Mouse (Mus musculus): ENCODE data around the gene 1700021F07Rik. TPM values are rescaled to one million over a fixed set of nuclear protein-coding genes. Genes with fewer than 3 reads are reported as not detected.
A peak's percentile ranks its signal among the peaks of the same experiment; 100 is the strongest.

1700021F07Rik gene
- total RNA-seq (2021): not detected

DNA sequence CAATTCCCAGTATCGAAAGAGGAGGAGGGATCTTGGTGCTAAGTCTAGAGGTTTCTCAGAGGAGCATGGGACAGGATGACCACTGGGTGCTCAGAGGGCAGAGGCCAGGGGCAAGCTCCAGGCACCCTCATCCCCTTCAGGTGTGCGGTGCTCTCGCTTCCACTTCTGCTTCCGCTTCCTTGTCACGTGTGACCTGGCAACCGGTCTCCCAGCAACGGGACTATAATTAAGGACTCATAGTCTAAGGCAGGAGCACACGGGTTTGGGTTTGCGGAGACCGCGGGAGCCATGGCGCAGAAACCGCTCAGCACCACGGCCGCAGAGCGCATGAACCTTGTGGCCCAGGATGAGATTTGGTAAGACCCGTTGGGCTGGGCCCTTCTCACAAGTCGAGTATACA, at the start of gene 1700021F07Rik:
TSS of gene 1700021F07Rik (plus strand) at position 211 of the 400 bp plus-strand sequence.
- no peak for DNase-seq (ENCODE audit: extremely low spot score in 1 of 2, low spot score in 1 of 2)

DNA sequence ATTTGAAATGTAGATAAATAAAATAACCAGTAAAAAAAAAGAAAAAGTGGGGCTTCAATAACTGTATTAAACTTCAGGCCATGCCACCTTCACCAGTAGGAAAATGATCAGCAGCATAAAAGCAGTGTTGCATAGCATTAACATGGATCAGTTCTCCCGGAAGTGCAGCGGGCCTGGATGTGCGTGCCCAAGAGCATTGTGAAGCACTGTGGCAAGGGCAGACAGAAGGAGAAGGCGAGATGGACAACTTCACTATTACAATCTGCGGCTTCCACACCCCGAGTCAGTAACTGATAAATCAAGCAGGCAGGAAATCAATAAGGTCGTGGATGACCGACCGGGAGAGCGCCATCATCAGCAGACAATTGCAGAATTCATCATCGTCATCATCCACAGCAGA, 49.2 kb upstream of the 1700021F07Rik start:
- DNase-seq (ENCODE audit: extremely low spot score in 1 of 2, low spot score in 1 of 2): no peak

- no peak for DNase-seq (ENCODE audit: extremely low spot score in 1 of 2, low spot score in 1 of 2)
Observed at GRCm38 (mm10) chr2:173479050-173479449, 43.3 kb upstream of the 1700021F07Rik start.

GRCm38 (mm10) chr2:173484486-173484885, 37.9 kb upstream of the 1700021F07Rik start:
- no peak for DNase-seq (ENCODE audit: extremely low spot score in 1 of 2, low spot score in 1 of 2)

DNA sequence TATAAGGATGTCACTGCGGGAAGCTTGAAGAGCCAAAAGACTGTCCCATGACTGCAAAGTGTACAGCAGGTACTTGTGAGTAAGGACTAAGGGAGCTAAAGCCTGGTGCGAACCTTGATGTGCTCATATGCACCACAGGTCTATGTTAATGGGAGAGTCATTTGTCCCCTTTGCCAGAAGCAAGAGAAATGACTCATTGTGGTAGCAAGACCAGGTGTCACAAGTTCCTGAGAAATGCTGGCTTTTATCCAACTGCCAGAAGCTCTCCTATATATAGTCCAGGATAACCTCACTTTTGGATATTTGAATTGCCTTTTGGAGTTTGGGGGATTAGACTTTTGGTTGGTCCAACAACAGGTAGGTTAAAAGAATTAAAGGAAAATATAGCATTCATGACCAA, 22.8 kb upstream of the 1700021F07Rik start:
- DNase-seq (ENCODE audit: extremely low spot score in 1 of 2, low spot score in 1 of 2): no peak

DNA sequence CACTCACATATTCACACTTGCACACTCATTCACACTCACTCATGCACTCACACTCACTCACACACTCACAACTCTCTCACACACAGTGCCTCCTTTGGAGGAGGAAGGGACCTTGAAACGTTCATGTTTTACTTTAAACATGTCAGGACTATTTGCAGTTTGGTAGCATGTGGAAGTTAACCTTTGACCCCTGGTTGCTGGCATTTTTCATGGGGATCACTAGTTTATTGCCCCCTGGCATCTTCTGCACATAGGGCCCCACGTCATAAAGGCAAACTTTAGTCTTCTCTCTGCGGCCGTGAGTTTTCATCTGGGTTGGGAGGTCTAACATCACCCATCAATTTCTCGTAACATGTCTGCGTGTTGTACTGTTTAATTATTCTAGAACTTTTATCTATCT, 8.4 kb upstream of the 1700021F07Rik start:
- no peak for DNase-seq (ENCODE audit: extremely low spot score in 1 of 2, low spot score in 1 of 2)

DNA sequence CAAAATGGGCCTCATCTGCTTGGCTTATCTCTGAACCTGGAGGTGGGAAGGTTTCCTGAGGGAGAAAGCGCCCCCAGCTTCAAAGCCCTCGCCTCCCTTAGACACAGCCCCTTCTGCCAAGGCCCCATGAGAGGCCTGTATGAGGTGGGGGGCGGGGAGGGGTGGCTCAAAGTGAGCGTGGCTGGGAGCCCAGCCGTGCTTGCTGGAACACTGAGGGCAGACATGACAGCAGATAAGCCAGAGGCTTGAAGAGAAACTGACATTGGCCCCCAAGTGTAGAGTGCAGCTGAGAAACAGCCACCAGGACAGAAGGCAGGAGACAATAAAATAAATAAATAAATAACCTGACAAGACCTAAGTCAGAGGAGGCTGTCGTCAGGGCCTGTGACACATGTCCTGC, 7.2 kb upstream of the 1700021F07Rik start:
- DNase-seq (ENCODE audit: extremely low spot score in 1 of 2, low spot score in 1 of 2): no peak

DNA sequence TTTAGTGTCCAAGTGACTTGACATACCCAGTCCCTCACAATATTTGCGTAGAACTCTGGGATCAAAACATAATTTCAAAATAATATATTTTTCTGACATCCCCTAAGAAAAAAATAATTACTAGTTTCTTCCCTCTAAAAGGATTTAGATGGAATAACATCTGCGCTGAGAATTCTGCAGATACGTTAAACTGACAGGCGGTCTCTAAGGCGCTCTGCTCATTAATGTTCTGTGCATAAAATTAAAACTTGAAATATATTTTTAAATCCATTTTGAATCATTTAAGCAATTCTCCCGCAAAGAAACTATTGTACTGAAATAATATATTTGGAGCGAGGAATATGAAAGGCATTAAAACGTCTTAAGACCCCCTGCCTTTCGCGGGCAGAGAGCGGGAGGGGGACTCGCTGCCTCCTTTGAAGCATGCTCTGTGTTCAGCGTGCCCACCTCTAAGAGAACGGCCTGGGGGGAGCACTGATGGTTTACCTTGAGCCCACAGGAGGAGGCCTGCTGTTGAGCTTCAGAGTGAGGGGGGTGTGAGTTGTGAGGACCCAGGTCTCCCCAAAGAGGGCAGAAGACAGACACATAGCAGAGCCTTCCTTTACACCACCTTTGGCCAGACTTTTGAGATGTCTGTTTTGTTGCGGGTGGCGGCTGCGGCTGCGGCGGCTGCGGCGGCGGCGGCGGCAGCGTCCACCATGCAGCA, 6.1 kb upstream of the 1700021F07Rik start:
- no peak for DNase-seq (ENCODE audit: extremely low spot score in 1 of 2, low spot score in 1 of 2)

GRCm38 (mm10) chr2:173528493-173528892, 6.1 kb downstream of the 1700021F07Rik start:
- no peak for DNase-seq (ENCODE audit: extremely low spot score in 1 of 2, low spot score in 1 of 2)

DNA sequence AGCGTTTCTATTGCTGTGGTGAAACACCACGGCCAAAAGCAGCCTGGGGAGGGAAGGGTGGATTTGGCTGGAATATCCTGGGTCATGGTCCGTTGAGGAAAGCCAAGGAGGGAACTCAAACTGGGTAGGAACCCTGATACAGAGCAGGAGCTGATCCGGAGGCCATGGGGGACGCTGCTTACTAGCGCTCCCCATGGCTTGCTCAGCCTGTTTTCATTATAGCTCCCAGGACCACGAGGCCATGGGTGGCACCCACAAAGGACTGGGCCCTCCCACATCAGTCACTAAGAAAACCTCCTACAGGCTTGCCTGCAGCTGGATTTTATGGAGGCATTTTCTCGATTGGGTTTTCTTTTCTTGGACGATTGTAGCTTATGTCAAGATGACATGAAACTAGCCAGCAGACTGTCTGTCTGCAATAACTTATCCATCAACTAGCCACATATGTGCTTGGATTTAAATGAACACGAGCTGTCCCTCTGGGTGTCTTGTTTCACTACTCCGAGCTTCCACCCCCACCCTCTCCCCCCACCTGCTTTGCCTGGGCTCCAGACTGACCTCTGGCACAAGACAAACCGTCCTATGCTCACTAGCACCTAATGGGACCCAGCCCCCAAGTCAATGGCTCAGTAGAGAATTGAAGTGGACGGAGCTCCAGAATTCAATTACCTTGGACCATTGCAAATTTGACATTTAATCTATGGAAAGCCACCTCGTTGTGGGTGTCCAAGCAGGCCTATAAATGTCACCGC, 10.5 kb downstream of the 1700021F07Rik start:
- no peak for DNase-seq (ENCODE audit: extremely low spot score in 1 of 2, low spot score in 1 of 2)

- DNase-seq (ENCODE audit: extremely low spot score in 1 of 2, low spot score in 1 of 2): no peak
Observed at GRCm38 (mm10) chr2:173534581-173534980, 12.2 kb downstream of the 1700021F07Rik start.

- no peak for DNase-seq (ENCODE audit: extremely low spot score in 1 of 2, low spot score in 1 of 2)
Observed at GRCm38 (mm10) chr2:173535390-173535789, 13.0 kb downstream of the 1700021F07Rik start.

DNA sequence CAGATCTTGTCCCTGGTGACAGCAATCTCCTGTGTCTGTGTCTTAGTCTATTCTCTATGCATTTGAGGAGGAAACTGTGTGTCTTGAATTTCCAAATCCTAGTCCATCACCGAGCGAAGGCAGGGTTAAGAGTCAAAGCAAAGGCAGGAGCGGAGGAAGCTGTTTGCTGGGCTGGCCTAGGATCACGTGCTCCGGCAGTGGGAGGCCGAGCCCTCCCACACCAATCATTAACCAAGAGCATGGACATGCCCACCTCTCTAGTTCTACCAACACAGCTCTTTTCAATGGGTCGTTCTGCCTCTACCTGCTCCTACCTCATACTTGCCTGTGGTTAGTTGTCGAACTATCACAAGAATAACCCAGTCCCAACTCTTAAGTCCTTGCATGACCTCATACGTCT, 13.5 kb downstream of the 1700021F07Rik start:
- no peak for DNase-seq (ENCODE audit: extremely low spot score in 1 of 2, low spot score in 1 of 2)

- DNase-seq (ENCODE audit: extremely low spot score in 1 of 2, low spot score in 1 of 2): no peak
Observed at GRCm38 (mm10) chr2:173539781-173540180, 17.4 kb downstream of the 1700021F07Rik start.

- DNase-seq (ENCODE audit: extremely low spot score in 1 of 2, low spot score in 1 of 2): no peak
Observed at GRCm38 (mm10) chr2:173541748-173542147, 19.4 kb downstream of the 1700021F07Rik start.

- DNase-seq (ENCODE audit: extremely low spot score in 1 of 2, low spot score in 1 of 2): no peak
Observed at GRCm38 (mm10) chr2:173542716-173543115, 20.3 kb downstream of the 1700021F07Rik start.

- DNase-seq (ENCODE audit: extremely low spot score in 1 of 2, low spot score in 1 of 2): peak; percentile 84 to 94
Observed at GRCm38 (mm10) chr2:173545992-173546703, 23.8 kb downstream of the 1700021F07Rik start.

DNA sequence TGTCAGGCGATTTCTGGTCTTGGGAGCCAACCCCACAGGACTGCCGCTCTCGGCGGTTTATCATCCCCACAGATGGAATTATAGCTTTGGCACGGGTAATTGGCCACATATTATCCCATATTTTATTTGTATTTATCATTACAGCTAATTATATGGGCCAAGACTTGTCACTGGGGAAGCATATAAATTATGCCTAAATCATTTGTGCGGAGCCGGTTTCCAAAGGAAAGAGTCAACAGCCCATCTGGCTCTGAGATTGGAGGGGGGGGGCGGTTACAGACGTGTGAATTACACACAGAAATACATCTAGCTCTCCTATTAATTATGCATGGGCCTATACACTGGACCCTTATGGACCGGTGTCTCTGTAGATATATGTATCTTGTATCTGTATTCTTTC, 26.9 kb downstream of the 1700021F07Rik start:
- DNase-seq (ENCODE audit: extremely low spot score in 1 of 2, low spot score in 1 of 2): no peak

GRCm38 (mm10) chr2:173550681-173551080, 28.3 kb downstream of the 1700021F07Rik start:
- no peak for DNase-seq (ENCODE audit: extremely low spot score in 1 of 2, low spot score in 1 of 2)

DNA sequence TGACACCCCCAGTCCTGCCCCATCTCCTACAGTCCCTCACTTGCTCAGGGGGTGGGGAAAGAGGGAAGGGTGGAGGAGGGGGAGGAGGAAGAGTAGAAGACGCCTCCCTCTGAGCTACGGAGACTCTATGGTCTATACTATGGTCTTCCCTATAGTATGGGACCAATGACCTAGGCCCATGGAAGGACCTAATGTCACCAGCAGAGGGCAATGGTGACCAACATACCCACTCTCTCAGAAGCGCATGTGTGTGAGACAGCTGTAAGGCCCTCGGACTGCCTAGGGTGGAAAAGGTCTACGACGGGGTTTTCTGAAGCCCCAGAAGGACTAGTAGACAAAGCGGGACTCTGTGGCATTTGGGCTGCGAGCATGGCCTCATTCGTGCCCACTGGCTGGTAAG, 31.5 kb downstream of the 1700021F07Rik start:
- DNase-seq (ENCODE audit: extremely low spot score in 1 of 2, low spot score in 1 of 2): no peak

DNA sequence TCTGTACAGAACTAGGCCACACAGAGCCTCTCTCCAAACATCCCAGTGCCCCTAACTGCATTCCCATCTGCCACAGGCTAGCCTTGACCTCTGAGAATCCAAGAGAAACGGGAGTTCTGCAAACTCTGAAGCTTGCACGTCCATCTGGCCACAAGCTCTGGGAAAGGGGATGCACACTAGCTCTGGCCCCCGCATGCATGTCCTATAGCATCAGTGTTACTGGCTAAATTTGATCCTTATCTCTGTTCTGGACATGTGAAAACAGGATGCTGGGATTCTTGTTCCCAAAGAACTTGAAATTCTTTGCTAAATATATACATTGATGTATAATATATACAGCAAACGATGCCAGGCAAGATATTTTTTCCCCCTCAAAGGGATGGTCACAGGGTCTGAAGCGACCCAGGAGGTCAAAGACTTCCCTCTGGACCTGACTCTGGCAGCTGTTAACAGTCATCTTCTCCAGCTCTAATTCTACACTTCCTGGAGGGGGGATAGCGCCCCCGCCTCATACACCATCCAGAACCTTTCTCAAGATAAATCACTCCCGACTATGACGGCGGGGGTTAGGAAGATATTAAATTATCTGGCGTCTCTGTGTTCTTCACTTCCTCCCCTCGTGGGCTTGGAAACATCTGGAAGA, 36.5 kb downstream of the 1700021F07Rik start:
- DNase-seq (ENCODE audit: extremely low spot score in 1 of 2, low spot score in 1 of 2): no peak

Data from layer of hippocampus, postnatal 25 days (tissue).